Mouse (Mus musculus) retina, postnatal 7 days (tissue): ENCODE measurements around the gene Xlr5a.
A peak's percentile ranks its signal among the peaks of the same experiment; 100 is the strongest.
"Not testable (repeated sequence)": the region's sequence is repeated elsewhere in the genome, so short reads cannot be mapped to it uniquely, and the experiment has no call there.

Experiments used
- DNase-seq: peaks from one replicate; pipeline ENCODE4 v3.0.0-alpha.2; 2012; ENCODE audit warnings: low read depth, low spot score

The Xlr5a gene

DNA sequence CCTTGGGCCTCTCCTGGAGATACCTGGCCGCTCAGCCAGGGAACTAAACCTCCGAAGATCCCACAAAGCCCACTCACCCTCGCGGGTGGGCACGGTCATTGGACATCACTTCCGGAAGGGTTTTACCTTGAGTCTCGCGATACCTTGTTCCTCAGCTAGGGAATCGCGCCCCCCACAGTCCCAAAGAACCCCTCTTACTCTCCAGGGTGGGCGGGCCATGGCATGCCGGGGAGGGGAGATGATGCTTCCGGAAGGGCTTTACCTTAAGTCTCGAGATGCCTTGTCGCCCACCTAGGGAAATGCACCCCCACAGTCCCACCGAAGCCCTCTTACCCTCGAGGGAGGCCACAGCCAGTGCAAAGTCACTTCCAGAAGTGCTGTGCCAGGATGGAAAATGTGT lies at the start of gene Xlr5a, which contains the start of gene Xlr5c:
TSS of gene Xlr5a (minus strand) at position 101 of the 400 bp plus-strand sequence.
TSS of gene Xlr5c (minus strand) at position 101 of the 400 bp plus-strand sequence.
- DNase-seq: not testable (repeated sequence)

DNA sequence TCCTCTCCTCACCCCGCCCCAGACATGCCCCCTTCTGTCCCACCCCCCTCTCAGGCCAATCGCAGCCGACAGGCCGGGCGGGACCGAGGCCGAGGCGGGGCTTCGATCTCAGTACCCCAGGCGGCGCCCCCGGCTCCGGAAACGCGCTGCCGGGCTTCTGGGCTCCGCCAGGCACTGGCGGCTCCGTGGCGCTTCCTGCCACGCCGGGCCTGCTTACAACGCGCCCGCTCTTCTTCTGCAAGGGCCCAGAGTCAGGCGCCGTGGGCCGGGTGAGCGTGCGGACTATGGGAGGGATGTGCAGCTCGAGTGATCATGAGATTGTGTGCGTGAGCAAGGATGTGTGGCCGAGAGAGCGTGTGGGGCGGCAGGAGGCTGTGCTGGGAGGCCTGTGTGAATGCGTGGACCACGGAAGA lies 49.7 kb upstream of the Xlr5a start, which contains the start of gene Zfp275:
TSS of gene Zfp275 (plus strand) at position 139 of the 413 bp plus-strand sequence.
- DNase-seq: no peak

DNA sequence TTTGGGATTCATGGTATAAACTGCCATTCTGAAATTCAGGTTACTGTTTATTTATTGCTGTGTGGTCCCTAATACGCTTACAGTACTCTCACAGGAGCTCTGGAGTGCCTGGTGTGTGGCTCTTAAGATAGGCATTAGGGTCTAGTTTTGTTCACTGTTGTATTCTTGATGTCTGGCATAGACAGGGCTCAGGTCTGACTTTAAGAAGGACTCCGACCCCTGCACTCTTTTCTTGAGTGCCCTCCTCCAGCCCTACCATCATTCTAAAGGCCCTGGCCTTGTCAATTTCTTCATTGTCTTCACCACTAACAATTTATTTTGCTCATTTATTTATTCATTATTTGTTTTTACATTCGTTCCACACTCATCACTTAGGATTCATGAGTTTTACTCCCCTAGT lies 49.3 kb upstream of the Xlr5a start:
- no peak for DNase-seq

DNA sequence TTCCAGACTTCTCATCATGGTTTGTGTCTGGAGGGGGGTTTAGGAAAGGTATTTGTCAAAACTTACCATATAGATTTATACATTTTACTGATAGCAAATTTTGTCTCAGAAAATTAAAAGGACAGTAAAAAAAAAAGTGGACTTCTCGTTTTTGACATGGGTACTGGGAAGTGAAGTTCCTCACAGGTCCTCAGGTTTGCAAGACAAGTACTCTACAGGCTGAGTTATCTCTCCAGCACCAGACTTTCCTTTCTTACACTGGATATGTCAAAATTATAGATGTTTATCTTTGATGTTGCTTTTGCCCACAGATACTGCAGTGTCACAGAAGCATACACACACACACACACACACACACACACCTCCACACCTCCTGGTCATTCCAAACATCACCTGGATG lies 48.7 kb upstream of the Xlr5a start:
- DNase-seq: no peak

DNA sequence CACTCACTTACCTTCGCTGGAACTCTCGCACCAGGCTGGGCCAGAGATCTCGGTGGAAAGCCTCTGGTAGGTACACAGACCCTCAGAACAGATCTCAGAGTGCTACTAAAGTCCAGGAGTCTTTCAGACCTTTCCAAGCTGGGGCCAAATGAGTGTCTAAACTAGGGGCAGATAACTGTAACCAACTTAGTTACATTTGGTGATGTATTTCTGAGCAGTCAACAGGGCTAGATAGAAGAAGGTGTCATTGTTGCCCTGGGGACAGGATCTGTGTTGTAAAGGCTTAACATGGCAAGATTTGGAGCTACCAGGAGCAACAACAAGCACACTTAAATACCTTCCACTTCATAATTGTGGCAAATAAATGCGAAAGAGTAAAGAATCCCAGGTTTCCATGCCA lies 44.0 kb upstream of the Xlr5a start, which contains the start of gene Gm45015:
TSS of gene Gm45015 (minus strand) at position 101 of the 400 bp plus-strand sequence.
- no peak for DNase-seq

DNA sequence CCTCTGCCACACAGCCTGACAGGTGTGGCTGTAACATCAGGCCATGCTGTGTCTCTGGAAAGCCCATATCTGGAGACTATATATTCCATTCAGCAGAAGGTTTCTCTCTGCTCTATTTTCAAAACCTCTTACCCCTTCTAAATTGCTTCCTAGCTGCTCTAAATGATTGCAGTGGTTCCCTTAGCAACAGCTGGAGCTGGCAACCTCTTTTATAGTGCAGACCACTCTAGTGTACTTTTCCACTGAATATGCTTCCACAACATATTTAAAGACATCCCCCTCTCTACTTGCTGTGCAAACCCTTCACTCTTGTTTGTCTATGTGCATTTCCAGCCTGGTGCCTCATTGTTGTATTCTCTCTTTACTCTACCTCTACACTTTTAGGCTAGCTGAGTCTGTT lies 40.8 kb upstream of the Xlr5a start:
- no peak for DNase-seq

DNA sequence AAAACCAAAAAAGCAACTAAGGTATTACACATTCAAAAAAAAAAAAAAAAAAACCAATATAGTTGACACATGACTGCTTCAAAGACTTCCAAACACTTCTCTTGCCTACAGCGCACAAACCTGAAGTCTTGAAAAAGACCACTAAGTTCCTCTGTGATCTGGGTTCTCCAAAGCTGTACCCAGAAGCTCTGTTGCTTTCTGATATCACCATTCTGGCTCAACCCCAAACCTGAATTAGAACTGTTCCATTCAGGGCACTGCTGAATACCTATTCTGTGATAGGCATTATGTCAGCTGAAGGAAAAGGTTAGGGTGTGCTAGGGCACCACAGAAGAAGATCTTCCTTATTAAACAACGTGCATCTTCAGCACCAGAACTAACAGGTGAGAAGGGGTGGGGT lies 34.4 kb upstream of the Xlr5a start:
- DNase-seq: no peak

DNA sequence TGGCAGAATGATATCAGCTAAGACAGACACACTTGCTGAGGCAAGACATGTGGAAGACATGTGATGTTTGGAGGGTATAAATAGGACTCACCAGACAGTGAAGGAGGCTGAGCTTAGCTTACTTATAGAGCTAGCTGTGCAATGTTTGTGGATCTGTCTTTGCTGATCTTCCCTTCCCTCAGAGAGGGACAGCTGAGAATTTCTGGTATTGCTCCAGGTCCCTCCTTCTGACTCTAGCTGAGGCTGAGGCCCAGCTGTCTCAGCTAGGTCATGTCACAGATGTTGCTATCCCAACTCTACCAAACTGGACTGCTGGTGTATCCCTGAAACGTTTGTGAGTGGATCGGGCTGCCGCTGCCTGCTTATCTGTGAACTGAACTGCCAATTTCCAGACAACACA lies 28.3 kb upstream of the Xlr5a start:
- DNase-seq: no peak

DNA sequence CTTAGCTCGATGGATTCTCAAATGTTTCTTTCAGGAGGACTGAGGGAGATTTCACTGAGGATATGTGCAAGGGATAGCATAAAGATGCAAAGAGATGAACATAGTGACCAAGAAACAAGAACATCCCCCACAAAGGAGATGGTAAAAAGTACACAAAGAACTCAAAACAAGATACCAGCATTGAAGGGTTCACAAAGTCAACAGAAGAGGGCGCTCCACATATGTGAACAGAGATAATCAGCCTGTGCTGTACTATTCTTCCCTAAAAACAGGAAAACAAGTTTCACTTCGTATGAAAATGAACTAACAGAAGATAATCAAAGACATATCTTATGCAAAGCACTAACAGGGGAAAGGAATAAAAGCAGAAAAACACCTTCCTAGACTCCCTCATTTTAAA lies 19.7 kb upstream of the Xlr5a start:
- peak; percentile 11 for DNase-seq

DNA sequence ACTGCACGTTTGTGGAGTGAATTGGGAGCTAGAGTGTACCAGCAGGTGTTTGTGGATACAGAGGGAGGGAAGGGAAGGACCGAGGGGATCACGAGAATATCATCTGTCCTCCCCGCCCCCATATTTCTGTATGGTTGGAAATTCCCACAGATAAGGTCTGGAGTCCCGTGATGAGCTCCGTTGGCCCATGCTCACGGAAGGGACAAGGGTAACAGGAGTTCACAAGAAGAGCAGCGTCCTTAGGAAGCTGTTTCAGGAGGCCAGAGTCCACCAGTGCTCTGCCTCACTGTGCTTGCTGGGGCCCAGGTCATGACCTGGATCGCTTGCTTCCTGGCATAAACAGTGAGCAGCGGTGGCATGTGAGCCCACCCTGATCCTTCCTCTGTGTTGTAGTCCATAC lies 3.0 kb upstream of the Xlr5a start:
- DNase-seq: not testable (repeated sequence)

DNA sequence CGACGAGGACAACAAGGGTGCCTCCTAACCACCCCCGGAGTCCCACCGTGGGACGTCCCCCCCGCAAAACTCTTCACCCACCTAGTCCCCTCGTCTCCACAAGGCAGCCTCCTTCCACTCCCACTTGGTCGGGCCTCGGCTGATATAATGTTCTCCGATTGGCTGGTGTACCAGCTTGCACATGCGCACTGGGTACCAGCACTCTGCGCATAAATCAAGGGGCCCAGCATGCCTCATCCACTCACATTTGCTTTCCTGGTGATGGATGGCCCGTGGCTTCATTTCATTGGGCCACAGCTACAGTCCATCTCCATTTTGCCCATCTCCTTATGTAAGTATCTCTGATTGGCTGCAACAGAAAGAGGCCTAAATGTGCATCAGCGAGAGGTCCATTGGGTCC lies 27.5 kb downstream of the Xlr5a start, which contains the start of gene Xlr3c:
TSS of gene Xlr3c (minus strand) at position 121 of the 400 bp plus-strand sequence.
- DNase-seq: not testable (repeated sequence)

DNA sequence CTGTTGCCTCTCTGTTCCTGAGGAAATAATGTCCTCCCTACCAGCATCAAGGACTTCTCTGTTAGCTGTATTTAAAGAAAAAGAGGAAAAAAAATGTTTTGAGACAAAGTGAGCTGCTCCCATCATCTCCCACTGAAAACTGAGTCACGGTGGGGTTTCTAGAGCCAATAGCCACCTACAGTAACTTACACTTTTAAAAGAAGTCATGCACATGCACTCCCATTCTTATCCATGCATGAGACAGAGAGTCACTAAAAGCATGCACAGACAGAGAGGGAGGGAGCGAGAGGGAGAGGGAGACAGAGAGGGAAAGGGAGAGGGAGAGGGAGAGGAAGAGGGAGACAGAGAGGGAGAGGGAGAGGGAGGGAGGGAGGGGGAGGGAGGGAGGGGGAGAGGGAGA lies 30.3 kb downstream of the Xlr5a start:
- DNase-seq: not testable (repeated sequence)

DNA sequence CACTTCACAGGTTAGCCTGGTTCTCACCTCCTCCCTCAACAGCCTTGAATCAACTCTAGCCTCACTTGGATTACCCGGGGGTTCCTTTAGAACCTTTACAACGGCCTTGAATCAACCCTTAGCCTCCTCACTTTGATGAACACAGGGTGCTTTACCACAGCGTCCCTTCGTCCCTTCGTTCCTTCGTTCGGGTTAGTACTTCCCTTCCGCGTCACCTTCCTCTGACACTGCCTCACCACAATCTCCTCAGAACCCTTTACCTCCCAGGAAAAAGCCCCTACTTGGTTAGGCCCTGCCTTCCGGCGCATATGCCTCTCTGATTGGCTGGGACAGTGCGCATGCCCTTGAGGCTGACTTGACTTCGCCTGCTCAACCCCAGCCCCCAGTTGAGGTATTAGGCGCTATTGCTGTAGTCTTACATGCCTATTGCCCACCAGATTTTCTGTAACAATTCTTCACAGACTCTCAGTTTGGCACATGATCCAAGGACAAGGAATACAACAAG lies 49.9 kb downstream of the Xlr5a start, which contains the start of gene Xlr4c:
TSS of gene Xlr4c (minus strand) at position 310 of the 505 bp plus-strand sequence.
- not testable (repeated sequence) for DNase-seq

DNA sequence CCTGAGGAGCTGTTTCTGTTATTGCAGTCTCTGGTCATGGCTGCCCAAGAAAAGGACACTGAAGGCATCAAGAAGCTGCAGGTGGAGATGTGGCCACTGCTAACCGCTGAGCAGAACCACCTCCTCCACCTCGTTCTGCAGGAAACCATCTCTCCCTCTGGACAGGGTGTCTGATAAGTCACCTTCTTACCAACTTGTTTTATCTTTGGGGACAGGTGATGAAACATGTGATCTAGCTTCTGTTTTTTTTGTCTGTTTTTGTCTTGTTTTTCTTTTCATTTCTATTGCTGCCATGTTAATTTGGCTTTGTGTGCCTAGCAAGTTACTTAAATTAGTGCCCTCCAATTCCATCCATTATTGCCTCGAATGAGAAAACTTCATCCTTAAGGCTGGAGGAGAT lies 63.5 kb downstream of the Xlr5a start:
- DNase-seq: no peak

DNA sequence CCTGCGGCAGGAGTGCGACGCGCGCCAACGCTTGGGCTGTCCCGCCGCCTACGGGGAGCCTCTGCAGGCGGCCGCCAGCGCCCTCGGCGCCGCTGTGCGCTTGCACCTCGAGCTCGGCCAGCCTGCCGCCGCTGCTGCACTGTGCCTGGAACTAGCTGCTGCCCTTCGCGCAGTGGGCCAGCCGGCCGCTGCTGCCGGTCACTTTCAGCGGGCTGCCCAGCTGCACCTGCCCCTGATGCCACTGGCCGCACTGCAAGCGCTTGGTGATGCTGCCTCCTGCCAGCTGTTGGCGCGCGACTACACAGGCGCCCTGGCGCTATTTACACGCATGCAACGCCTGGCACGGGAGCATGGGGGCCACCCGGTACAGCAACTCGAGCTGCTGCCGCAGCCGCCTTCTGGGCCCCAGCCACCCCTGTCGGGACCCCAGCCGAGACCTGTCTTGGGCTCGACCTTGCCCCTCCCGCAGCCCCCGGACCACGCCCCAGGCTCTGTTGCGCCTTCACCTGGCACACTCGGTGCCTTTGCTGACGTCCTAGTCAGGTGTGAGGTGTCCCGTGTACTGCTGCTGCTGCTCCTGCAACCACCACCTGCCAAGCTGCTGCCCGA lies 64.1 kb downstream of the Xlr5a start:
- peak; percentile 19 for DNase-seq

DNA sequence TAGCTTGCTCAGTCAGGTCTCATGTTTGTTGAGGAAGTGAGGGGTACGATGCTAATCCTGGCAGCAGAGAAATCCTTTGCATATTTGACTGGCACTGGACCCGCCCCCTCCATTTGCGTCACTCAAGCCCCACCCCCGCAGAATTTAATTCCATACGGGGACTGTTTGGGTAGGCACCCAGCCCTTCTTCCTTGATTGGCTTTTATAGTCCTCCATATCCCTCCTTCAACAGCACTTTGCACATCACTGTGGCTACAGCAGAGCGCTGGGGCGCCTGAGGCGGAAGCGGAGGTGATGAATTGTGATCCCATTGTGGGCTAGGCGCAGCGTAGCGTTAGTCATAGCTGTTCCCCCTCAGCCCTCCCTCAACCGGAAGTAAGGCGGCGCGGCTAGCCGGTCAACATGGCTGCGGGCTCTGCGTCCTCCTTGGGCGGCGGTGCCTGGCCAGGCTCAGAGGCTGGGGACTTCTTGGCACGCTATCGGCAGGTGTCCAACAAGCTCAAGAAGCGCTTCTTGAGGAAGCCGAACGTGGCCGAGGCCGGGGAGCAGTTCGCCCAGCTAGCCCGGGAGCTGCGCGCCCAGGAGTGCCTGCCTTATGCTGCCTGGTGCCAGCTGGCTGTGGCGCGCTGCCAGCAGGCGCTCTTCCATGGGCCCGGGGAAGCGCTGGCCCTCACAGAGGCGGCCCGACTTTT lies 64.7 kb downstream of the Xlr5a start, which contains the start of gene F8a:
TSS of gene F8a (plus strand) at position 378 of the 692 bp plus-strand sequence.
- DNase-seq: peak; percentile 64

DNA sequence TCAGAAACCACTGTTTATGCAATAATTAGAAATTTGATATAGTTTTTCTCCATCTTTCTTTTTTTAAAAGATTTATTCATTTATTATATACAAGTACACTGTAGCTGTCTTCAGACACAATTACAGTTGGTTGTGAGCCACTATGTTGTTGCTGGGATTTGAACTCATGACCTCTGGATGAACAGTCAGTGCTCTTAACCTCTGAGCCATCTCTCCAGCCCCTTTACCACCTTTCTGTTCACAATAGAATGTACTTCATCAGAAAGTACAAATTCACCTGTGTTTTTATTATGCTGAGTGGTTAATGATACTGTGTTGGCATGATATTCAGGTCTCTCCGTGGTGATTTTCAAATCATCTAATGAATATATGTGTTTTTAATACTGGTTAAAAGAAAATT lies 67.4 kb downstream of the Xlr5a start:
- DNase-seq: no peak

DNA sequence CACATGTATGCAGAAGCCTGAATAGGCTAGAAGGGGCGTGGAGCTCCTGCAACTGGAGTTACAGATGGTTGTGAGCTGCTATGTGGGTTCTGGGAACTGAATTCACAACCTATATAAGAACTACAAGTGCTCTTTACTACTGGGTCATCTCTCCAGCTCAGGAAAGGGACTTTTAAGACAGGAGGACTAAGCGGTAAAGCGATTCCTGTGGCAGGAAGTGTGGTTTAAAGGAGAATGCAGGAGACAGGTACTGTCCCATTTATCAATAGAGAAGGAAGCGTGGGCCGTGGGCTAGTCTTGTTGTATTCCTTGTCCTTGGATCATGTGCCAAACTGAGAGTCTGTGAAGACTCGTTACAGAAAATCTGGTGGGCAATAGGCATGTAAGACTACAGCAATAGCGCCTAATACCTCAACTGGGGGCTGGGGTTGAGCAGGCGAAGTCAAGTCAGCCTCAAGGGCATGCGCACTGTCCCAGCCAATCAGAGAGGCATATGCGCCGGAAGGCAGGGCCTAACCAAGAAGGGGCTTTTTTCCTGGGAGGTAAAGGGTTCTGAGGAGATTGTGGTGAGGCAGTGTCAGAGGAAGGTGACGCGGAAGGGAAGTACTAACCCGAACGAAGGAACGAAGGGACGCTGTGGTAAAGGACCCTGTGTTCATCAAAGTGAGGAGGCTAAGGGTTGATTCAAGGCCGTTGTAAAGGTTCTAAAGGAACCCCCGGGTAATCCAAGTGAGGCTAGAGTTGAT lies 78.8 kb downstream of the Xlr5a start, which contains the start of gene Xlr4b:
TSS of gene Xlr4b (plus strand) at position 515 of the 746 bp plus-strand sequence.
- DNase-seq: not testable (repeated sequence)

DNA sequence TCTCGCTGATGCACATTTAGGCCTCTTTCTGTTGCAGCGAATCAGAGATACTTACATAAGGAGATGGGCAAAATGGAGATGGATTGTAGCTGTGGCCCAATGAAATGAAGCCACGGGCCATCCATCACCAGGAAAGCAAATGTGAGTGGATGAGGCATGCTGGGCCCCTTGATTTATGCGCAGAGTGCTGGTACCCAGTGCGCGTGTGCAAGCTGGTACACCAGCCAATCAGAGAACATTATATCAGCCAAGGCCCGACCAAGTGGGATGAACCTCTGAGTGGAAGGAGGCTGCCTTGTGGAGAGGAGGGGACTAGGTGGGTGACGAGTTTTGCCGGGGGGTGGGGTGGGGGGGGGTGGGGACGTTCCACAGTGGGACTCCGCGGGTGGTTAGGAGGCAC lies 100.8 kb downstream of the Xlr5a start, which contains the start of gene Xlr3b:
TSS of gene Xlr3b (plus strand) at position 274 of the 400 bp plus-strand sequence.
- DNase-seq: not testable (repeated sequence)

DNA sequence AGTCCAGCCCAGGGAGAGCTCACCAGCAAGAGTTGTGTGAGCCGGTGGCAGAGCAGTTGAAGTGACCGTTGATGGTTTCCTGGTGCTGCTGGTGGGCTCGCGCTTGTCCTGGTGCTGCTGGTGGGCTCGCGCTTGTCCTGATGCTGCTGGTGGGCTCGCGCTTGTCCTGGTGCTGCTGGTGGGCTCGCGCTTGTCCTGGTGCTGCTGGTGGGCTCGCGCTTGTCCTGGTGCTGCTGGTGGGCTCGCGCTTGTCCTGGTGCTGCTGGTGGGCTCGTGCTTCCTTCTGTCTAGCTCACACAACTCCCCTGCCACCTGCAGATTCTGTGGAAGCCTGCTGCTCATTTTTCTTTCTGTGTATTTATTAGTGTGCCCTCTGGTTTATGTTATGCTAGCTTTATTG lies 115.9 kb downstream of the Xlr5a start, which contains the start of gene Spin2d:
TSS of gene Spin2d (minus strand) at position 101 of the 400 bp plus-strand sequence.
- not testable (repeated sequence) for DNase-seq

DNA sequence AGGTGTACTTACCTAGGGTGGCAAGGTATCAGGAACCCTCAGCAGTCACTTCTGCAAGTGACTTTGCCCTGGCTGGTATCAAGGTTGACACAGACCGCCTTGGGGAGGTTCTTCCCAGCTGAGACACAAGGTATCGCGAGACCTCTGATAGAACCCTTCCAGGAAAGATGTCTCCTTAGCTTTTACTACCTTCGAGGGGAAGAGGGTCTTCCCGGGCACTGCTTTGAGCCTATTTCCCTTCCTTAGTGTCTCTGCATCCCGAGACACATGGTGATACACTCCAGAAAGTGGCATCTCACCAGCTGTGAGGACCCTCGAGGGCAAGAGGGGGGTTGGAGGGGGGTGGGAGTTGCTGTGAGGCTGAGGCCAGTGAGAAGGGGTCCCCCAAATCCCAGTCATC lies 143.4 kb downstream of the Xlr5a start, which contains the start of gene DXBay18:
TSS of gene DXBay18 (minus strand) at position 101 of the 400 bp plus-strand sequence.
- DNase-seq: not testable (repeated sequence)
